Mouse (Mus musculus) erythroblast, embryonic 14.5 days (primary cell): Measurements from ENCODE around the gene Kynu.

Experiments used
- GATA1 ChIP-seq: IDR thresholded peaks from 2 replicates; pipeline ENCODE4 v1.6.1; 2012; ENCODE audit warnings: low read length, inconsistent platforms, mixed read lengths
- TAL1 ChIP-seq: IDR thresholded peaks from 3 replicates; pipeline ENCODE4 v1.6.1; 2012; ENCODE audit warnings: low read length, inconsistent platforms, mixed read lengths

- TF ChIP-seq GATA1: no peak
- TF ChIP-seq TAL1: no peak
Measured at GRCm38 (mm10) chr2:43555062-43555888, at the start of gene Kynu.
